Mouse (Mus musculus): ENCODE measurements around the gene C1s1.
"Not testable (repeated sequence)": the region's sequence is repeated elsewhere in the genome, so short reads cannot be mapped to it uniquely, and the experiment has no call there.

Gene C1s1

GRCm38 (mm10) chr6:124542284-124542683, at the start of gene C1s1:
C1s1 (minus strand) TSS chr6:124542359.
- peak in 1 of 2 experiments; percentile 56 for DNase-seq (ENCODE audit: low spot score in 2 of 2)

- no peak for DNase-seq (ENCODE audit: low spot score in 2 of 2)
Measured at GRCm38 (mm10) chr6:124588771-124589170, 46.6 kb upstream of the C1s1 start.

- no peak for DNase-seq (ENCODE audit: low spot score in 2 of 2)
Measured at GRCm38 (mm10) chr6:124586266-124586665, 44.1 kb upstream of the C1s1 start.

GRCm38 (mm10) chr6:124585761-124586160, 43.6 kb upstream of the C1s1 start:
- no peak for DNase-seq (ENCODE audit: low spot score in 2 of 2)

- DNase-seq (ENCODE audit: low spot score in 2 of 2) = peak in 1 of 2 experiments; percentile 7
Measured at GRCm38 (mm10) chr6:124584935-124585334, 42.8 kb upstream of the C1s1 start.

- DNase-seq (ENCODE audit: low spot score in 2 of 2) = no peak
Measured at GRCm38 (mm10) chr6:124582231-124582630, 40.1 kb upstream of the C1s1 start.

GRCm38 (mm10) chr6:124580155-124580554, 38.0 kb upstream of the C1s1 start:
- not testable (repeated sequence) for DNase-seq (ENCODE audit: low spot score in 2 of 2)

GRCm38 (mm10) chr6:124575155-124575678, 33.1 kb upstream of the C1s1 start:
- DNase-seq (ENCODE audit: low spot score in 2 of 2) = not testable (repeated sequence)

- peak in 1 of 2 experiments; percentile 74 for DNase-seq (ENCODE audit: low spot score in 2 of 2)
Measured at GRCm38 (mm10) chr6:124570026-124570425, 27.9 kb upstream of the C1s1 start, which contains the start of gene C1rb. C1rb (plus strand) TSS chr6:124570294.

- not testable (repeated sequence) for DNase-seq (ENCODE audit: low spot score in 2 of 2)
Measured at GRCm38 (mm10) chr6:124561611-124562010, 19.5 kb upstream of the C1s1 start.

- not testable (repeated sequence) for DNase-seq (ENCODE audit: low spot score in 2 of 2)
Measured at GRCm38 (mm10) chr6:124561156-124561555, 19.0 kb upstream of the C1s1 start.

- DNase-seq (ENCODE audit: low spot score in 2 of 2) = not testable (repeated sequence)
Measured at GRCm38 (mm10) chr6:124555956-124556355, 13.8 kb upstream of the C1s1 start.

GRCm38 (mm10) chr6:124552766-124553165, 10.6 kb upstream of the C1s1 start:
- DNase-seq (ENCODE audit: low spot score in 2 of 2) = no peak

GRCm38 (mm10) chr6:124549023-124549550, 6.9 kb upstream of the C1s1 start:
- no peak for DNase-seq (ENCODE audit: low spot score in 2 of 2)

GRCm38 (mm10) chr6:124547979-124548378, 5.8 kb upstream of the C1s1 start:
- DNase-seq (ENCODE audit: low spot score in 2 of 2) = not testable (repeated sequence)

- no peak for DNase-seq (ENCODE audit: low spot score in 2 of 2)
Measured at GRCm38 (mm10) chr6:124545425-124545824, 3.3 kb upstream of the C1s1 start.

- no peak for DNase-seq (ENCODE audit: low spot score in 2 of 2)
Measured at GRCm38 (mm10) chr6:124544466-124544865, 2.3 kb upstream of the C1s1 start.

GRCm38 (mm10) chr6:124541176-124541575, 983 bp downstream of the C1s1 start:
- DNase-seq (ENCODE audit: low spot score in 2 of 2) = not testable (repeated sequence)

GRCm38 (mm10) chr6:124536125-124536829, 5.9 kb downstream of the C1s1 start:
- DNase-seq (ENCODE audit: low spot score in 2 of 2) = not testable (repeated sequence)

GRCm38 (mm10) chr6:124531077-124531476, 11.1 kb downstream of the C1s1 start:
- DNase-seq (ENCODE audit: low spot score in 2 of 2) = no peak

- no peak for DNase-seq (ENCODE audit: low spot score in 2 of 2)
Measured at GRCm38 (mm10) chr6:124527881-124528280, 14.3 kb downstream of the C1s1 start.

GRCm38 (mm10) chr6:124522082-124522481, 20.1 kb downstream of the C1s1 start:
- DNase-seq (ENCODE audit: low spot score in 2 of 2) = peak in 1 of 2 experiments; percentile 60

GRCm38 (mm10) chr6:124517733-124518132, 24.4 kb downstream of the C1s1 start:
- DNase-seq (ENCODE audit: low spot score in 2 of 2) = not testable (repeated sequence)
